Mouse (Mus musculus): ENCODE results near the gene Emc7.
"Not testable (repeated sequence)": the region's sequence is repeated elsewhere in the genome, so short reads cannot be mapped to it uniquely, and the experiment has no call there.

DNA sequence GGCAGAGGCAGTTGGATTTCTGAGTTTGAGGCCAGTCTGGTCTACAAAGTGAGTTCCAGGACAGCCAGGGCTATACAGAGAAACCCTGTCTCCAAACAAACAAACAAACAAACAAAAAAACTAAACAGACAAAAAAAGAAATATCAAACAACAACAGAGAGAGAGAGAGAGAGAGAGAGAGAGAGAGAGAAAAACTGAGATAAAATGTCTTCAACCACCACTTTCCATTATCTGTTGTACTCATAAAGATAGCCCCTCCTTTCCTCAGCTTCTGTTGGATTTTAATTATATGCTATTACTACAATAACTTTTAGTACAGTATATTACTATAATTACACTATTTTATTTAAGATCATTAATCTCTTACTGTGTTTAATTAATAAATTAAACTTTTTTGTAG is 2.3 kb upstream of the Emc7 start:
- TF ChIP-seq POLR2A (IDR thresholded peaks at IDR 0.05; ENCODE audit: low read depth, low read length); CTCF (IDR thresholded peaks at IDR 0.05; ENCODE audit: extremely low read depth, insufficient read length, insufficient replicate concordance, low read depth, low read length): not testable (repeated sequence)
